17 mouse cellular contexts compared by ENCODE assay signal in genomic region chr7:94645337-94645736, GRCm38 (mm10).
"Had no signal": no experiment of that assay in that cellular context is flagged by ENCODE, and none has a peak within 500 bp of the region (broad histone marks: within the 10 kb centered on the region; RNA-seq: fewer than 3 reads in every experiment).

No protein-coding gene starts in this region.

- H3K36me3 ChIP-seq: lung, embryonic 15.5 days; midbrain, embryonic 10.5 days; midbrain, embryonic 12.5 days had no signal

- H3K27ac ChIP-seq: lung, embryonic 15.5 days; midbrain, embryonic 10.5 days; midbrain, embryonic 12.5 days had no signal

- H3K27me3 ChIP-seq: lung, embryonic 15.5 days; midbrain, embryonic 12.5 days had no signal

- H3K9me3 ChIP-seq: lung, embryonic 15.5 days; midbrain, embryonic 10.5 days; midbrain, embryonic 12.5 days had no signal

- DNase-seq: lung, adult 2 months; lung, postnatal 14 days; lung, postnatal 36 days; retina, postnatal 1 day; right cerebral cortex, adult 18-20 months; right cerebral cortex, postnatal 25 days; right cerebral cortex, postnatal 4 days; spleen, adult 18-20 months; thymus, adult 18-20 months; thymus, postnatal 14 days; thymus, postnatal 36 days had no signal

- H3K4me3 ChIP-seq: lung, embryonic 15.5 days; midbrain, embryonic 10.5 days; midbrain, embryonic 12.5 days; myocyte had no signal

- H3K4me1 ChIP-seq: lung, embryonic 15.5 days had no signal

- H3K4me2 ChIP-seq: lung, embryonic 15.5 days; midbrain, embryonic 12.5 days had no signal

- H3K9ac ChIP-seq: lung, embryonic 15.5 days; midbrain, embryonic 12.5 days had no signal

- ATAC-seq: lung, postnatal 0 days; midbrain, embryonic 16.5 days had no signal
